In the genomic region with DNA sequence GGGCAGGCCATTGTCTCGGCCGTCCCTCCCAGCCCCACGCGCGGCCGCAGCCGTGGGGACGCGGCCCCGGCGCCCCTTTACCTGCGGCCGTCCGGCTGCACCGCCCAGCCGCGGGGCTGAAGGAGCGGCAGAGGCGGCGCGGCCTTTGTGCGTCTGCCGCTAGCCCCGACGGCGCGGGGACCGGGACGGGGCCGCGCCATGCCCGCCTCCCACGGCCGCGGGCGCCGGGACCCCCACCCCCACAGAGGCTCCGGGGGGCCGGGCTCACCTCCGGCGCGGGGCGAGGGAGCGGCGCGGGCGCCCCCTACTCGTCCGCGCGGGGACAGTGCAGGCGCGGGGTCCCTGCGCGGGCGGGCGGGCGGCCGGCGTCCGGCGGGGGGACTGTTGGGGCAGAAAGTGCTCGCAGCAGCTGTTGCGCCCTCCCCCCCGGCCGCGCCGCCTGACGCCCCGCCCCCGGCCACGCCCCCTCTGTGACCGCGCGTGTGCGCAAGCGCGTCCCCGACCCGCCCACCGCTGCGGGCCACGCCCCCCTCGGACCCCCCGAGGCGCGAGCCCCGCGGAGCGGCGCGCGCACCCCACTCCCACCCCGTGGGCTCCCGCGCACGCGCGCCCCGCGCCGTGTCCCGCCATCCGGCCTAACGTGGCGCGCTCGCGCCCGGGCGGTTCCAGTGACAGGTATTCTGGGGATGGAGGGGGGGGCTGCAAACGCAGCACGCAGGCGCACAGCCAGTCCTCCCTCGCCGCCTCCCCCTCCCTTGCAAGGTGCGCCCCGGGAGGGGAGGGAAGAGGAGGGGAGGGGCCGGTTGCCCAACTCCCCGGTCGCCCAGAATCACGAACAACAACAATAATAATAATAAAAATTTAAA, we compare ENCODE assay signal across 8 mouse cellular contexts. TPM values are rescaled to one million over a fixed set of nuclear protein-coding genes. Genes with fewer than 3 reads are reported as not detected.
DNase-seq lines count a peak whose midpoint lies in the region; ATAC-seq lines count a peak whose summit lies in the region.

No protein-coding gene starts in this region.

- no peaks in the 10 kb centered on the region for H3K9me3 ChIP-seq in hindbrain, embryonic 14.5 days (ENCODE audit: control insufficient read depth, low read length)

- H3K27ac ChIP-seq in hindbrain, embryonic 14.5 days = peak overlapping the region; percentile 80
- peak overlapping the region; percentile 91 for H3K27ac ChIP-seq in macrophage

- H3K4me3 ChIP-seq in hindbrain, embryonic 14.5 days (replicated peaks; ENCODE audit: low read length) = peak overlapping the region; percentile 86
- H3K4me3 ChIP-seq in macrophage (ENCODE audit: inconsistent target) = peak overlapping the region; percentile 73

- peaks cover 53% of the 10 kb centered on the region for H3K79me2 ChIP-seq in macrophage (ENCODE audit: inconsistent target)

- peak; percentile 90 for ATAC-seq in hindbrain, embryonic 14.5 days (ENCODE audit: low FRiP score)

- peaks cover 44% of the 10 kb centered on the region for H3K4me1 ChIP-seq in hindbrain, embryonic 14.5 days (replicated peaks; ENCODE audit: control insufficient read depth, insufficient read depth, low read length)

- H3K9ac ChIP-seq in hindbrain, embryonic 14.5 days = peak overlapping the region; percentile 82

- peak overlapping the region; percentile 76 for H3K4me2 ChIP-seq in hindbrain, embryonic 14.5 days (replicated peaks)

- under 1% methylated on average over 64 of the region's 122 CpGs for WGBS in hindbrain, embryonic 14.5 days
- WGBS in macrophage (ENCODE audit: missing documents) = under 1% methylated on average over 59 of the region's 122 CpGs

- no peaks in the 10 kb centered on the region for H3K27me3 ChIP-seq in hindbrain, embryonic 14.5 days (ENCODE audit: control insufficient read depth, insufficient read depth, low read length)

- H3K36me3 ChIP-seq in hindbrain, embryonic 14.5 days (replicated peaks; ENCODE audit: control insufficient read depth, insufficient read depth) = no peaks in the 10 kb centered on the region
- no peaks in the 10 kb centered on the region for H3K36me3 ChIP-seq in macrophage (ENCODE audit: inconsistent target)

- peak; percentile 95 for DNase-seq in MN1 (ENCODE audit: low spot score)
- peak; percentile 93 for DNase-seq in cerebellum, postnatal 10 days
- peak; percentile 53 to 56 for DNase-seq in frontal cortex, postnatal 36 days (ENCODE audit: low spot score in 2 of 2)
- DNase-seq in hindbrain, embryonic 14.5 days (ENCODE audit: low spot score) = peak; percentile 94
- DNase-seq in left cerebral cortex, adult 18-20 months (ENCODE audit: low spot score in 2 of 2) = peak; percentile 24 to 38
- DNase-seq in right cerebral cortex, adult 18-20 months = peak; percentile 52
- DNase-seq in urinary bladder, adult 2 months (ENCODE audit: low spot score) = peak; percentile 87

RNA-seq across cellular contexts. Expression of gene Zfp217, which starts 16.9 kb away (rescaled TPM):
- 0.98 and 1.5 TPM in 2 replicates for polyA plus RNA-seq in hindbrain, embryonic 14.5 days (2014; fragmentation: Nextera tagmentation; extraction: Ambion mirVana)
- 1 to 10 TPM; 2.8 to 3.0 TPM for total RNA-seq in left cerebral cortex, adult 18-20 months (2021)
- total RNA-seq in macrophage (2018; cell fraction: chromatin; rRNA removed) = 10 to 100 TPM; 28.8 to 85.5 (median 55.0) TPM
- total RNA-seq in macrophage (2018; cell fraction: cytosol; rRNA removed) = 10 to 100 TPM in 25 of 26 experiments, 1 to 10 TPM in 1; 8.5 to 44.7 (median 31.6) TPM
- total RNA-seq in macrophage (2018; cell fraction: nucleus; rRNA removed) = 100 to 1,000 TPM in 1 of 26 experiments, 10 to 100 TPM in 25; 26.3 to 107 (median 56.6) TPM
- 14.1 to 29.4 TPM (median 16.9 TPM) in 3 replicates for polyA plus RNA-seq in macrophage (2018)
- 8.9 and 11.5 TPM in 2 replicates for polyA plus RNA-seq in urinary bladder, adult 2 months (2012; rRNA removed)

Comparison
In these comparisons a context has a peak if more than half of its experiments do, and no peak if none do; other contexts are left out.
1. Peak in every context shown above with its lines: DNase-seq, ATAC-seq, H3K4me3 ChIP-seq and H3K27ac ChIP-seq.
2. DNase-seq: peak in every context shown above with its lines; median percentile 95 in MN1; 94 in hindbrain, embryonic 14.5 days; 93 in cerebellum, postnatal 10 days; 87 in urinary bladder, adult 2 months; 54 in frontal cortex, postnatal 36 days; 52 in right cerebral cortex, adult 18-20 months; 31 in left cerebral cortex, adult 18-20 months.